Mouse (Mus musculus) ovary, postnatal 14 days (tissue): Measurements from ENCODE around the gene Prkcz.
"Not testable (repeated sequence)": the region's sequence is repeated elsewhere in the genome, so short reads cannot be mapped to it uniquely, and the experiment has no call there.

Source experiments
- DNase-seq: peaks from one replicate; pipeline ENCODE4 v3.0.0; 2022; ENCODE audit warnings: low spot score

The Prkcz gene

DNA sequence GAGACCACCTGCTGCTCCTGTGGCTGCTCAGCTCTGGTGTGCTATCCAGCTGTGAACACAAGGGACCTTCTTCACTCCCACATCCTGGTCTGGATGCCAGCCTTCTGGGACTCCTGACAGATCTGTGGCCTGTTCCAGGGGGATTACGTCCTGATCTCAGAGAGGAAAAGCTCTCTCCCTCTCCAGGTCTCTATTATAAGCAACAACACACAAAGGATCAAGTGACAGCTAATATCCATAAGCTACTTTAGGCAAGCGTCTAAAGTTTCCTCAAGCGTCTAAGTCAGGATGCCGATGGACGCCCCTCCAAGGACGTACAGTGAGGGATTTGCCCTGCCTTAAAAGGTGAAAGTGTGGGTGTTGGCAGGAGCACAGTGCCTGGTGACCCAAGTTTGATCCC, 78.9 kb downstream of the Prkcz start:
- DNase-seq: no peak

- no peak for DNase-seq
These were observed 79.5 kb downstream of the Prkcz start for GRCm38 (mm10) chr4:155281652-155282051.

GRCm38 (mm10) chr4:155281227-155281626, 79.9 kb downstream of the Prkcz start:
- DNase-seq: no peak

- no peak for DNase-seq
These were observed 80.4 kb downstream of the Prkcz start for GRCm38 (mm10) chr4:155280768-155281121.

DNA sequence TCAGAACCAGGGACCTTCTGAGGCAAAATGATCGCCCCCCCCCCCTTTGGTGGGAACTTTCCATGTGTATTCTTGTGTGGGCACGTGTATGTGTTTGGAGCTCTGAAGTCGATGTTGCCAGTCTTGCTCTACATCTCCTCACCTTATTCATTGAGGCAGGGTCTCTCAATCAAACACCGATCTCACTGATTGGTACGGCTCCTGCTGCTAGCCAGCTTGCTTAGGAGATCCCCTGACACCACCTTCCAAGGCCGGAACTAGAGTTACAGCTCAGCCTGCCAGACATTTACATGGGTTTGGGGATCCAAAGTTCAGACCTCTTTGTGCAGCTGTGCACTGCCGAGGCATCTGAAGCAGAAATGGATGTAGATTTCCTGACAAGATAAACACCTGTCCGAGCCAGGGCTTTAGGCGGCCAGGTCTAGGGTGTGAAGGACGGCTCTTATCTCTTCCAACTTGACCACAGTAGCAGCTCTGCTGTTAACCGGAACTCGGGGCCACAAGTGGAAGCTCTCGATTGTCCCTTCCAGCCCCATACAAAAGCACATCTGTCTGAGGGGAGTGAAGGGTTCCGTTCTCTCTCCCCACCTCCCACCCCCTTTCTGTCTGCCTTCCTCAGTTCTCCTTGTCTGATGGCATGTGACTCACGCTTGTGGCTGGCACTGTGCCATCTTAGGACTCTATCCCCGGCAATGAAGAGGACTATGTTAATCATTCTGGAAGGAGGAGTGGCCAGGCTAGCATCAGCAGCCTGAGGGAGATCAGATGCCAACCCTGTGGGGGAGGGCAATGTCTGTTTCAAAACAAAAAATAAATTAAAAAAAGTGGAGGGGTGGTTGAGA, 81.0 kb downstream of the Prkcz start:
- DNase-seq: no peak

DNA sequence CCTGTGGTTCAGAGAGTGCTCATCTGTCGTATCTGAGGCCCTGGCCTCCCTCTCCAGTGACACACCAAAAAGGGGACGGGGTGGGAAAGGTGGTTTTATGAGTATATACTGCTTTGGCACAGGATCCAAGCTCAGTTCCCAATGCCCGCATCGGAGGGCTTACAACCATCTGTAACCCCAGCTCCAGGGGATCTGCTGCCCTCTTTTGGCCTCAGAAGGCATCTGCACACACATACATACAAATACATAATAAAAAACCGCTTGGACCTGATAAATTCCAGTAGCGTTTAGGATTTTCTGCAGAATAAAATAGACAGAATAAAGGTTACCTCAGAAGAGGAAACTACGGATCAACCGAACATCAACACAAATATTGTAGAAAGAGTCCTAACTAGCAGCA, 82.1 kb downstream of the Prkcz start:
- no peak for DNase-seq

DNA sequence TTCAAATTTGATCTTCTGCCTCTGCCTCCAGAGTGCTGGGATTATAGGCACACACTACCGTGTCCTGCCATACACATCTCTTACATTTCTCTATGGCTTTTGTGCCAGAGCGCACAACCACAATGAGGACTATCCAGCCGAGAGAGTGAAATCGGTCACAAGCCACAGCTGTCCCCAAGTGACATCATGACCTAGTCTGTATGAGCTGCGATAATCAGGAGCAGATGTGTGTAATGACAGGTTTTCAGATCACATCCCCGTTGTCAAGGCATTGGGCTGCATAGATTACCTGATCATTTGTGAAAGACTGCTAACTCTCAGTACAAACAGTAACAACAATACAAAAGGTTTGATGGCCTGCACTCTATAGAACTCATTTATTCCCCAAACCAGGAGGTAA, 83.2 kb downstream of the Prkcz start:
- DNase-seq: no peak

- DNase-seq: no peak
These were observed 86.3 kb downstream of the Prkcz start for GRCm38 (mm10) chr4:155274851-155275250.

GRCm38 (mm10) chr4:155274451-155274850, 86.7 kb downstream of the Prkcz start:
- DNase-seq: no peak

- peak; percentile 70 for DNase-seq
These were observed 92.8 kb downstream of the Prkcz start for GRCm38 (mm10) chr4:155268382-155268781.

- DNase-seq: no peak
These were observed 93.5 kb downstream of the Prkcz start for GRCm38 (mm10) chr4:155267639-155268175.

- DNase-seq: no peak
These were observed 94.1 kb downstream of the Prkcz start for GRCm38 (mm10) chr4:155267047-155267543.

DNA sequence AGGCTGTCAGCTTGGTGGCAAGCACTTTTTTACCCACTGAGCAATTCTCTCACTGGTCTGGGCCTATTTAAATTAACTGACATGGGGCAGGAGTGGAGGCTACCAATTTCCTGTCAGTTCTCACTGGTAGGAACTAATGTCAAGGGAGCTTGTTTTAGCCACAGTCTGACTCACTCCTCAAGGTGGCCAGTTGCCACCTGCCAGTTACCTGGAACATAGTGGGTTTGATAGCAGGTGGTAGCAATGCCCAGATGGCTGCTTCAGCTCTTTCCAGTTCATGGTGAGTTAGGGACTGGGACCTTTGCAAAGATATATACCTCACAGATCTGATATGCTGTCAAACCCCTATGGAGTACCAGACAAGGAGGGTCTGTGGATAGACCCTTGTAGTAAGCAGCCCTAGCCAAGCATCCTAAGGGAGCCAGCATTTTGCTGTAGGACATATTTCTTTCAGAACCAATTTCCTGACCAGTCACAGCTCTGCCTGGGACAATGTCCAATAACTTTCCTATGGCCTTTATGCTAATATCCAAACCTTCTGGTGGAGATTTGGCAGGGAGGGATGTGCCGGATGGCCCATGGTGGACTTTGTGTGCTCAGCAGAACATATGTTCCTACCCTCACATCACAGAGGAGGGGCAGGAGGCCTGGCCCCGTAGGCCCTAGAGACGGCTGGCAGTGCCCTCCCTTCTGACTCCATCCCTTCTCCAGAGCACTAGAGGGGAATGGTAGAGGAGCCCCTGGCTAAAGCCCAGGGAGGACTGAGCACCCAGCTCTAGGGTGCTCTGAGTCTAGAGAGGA, 96.4 kb downstream of the Prkcz start:
- no peak for DNase-seq

DNA sequence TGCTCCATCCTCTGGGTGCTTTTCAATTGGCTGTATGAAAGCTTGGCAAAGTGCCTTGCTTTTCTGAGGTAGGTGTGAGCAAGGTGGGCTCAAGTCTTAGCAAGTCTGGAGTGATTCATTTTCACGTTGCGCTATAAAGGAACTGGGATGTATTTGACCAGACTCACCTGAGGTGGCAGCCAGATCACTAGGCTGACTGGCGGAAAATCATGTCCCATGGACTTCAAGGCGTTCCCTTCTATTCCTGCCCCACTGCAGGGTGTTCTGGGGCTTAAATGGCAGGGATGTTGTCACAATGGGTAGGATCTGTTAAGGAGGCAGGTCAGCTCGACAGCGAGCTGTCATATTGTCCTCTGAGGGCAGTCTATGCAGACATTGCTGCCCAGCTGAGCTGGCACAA, 108.9 kb downstream of the Prkcz start:
- DNase-seq: no peak

DNA sequence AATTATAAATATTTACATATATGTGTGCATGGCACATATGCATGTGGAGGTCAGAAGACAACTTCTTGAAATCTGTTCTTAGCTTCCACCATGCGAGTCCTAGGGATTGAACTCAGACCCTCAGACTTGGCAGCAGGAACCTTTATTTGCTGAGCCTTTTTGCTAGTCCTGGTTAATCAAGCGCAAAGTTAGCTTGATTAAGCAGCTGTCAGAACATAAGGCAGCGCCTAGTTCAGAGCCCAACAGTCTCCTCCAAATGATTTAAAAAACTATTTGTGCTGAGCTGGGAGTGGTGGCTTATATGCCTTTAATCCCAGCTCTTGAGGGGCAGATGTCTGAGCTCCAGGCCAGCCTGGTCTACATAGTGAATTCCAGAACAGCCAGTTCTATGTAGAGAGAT, 110.0 kb downstream of the Prkcz start:
- DNase-seq: no peak

- peak; percentile 39 for DNase-seq
These were observed 110.6 kb downstream of the Prkcz start for GRCm38 (mm10) chr4:155250361-155251117.

GRCm38 (mm10) chr4:155249648-155250351, 111.4 kb downstream of the Prkcz start, which contains the start of gene Faap20:
Gene Faap20 (plus strand): TSS chr4:155249802.
- DNase-seq: peak; percentile 85

- peak; percentile 93 for DNase-seq
These were observed 111.9 kb downstream of the Prkcz start for GRCm38 (mm10) chr4:155249257-155249647.

DNA sequence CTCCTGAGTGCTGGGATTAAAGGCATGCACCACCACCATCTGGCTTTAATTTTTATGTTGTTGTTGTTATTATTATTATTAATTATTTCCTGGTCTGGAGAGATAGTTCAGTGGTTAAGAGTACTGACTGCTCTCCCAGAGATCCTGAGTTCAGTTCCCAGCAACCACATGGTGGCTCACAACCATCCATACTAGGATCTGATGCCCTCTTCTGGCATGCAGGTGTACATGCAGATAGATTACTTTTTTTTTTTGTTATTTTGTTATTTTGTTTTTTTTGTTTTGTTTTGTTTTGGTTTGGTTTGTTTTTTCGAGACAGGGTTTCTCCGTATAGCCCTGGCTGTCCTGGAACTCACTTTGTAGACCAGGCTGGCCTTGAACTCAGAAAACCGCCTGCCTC, 113.1 kb downstream of the Prkcz start:
- not testable (repeated sequence) for DNase-seq

- no peak for DNase-seq
These were observed 114.5 kb downstream of the Prkcz start for GRCm38 (mm10) chr4:155246691-155247105.

DNA sequence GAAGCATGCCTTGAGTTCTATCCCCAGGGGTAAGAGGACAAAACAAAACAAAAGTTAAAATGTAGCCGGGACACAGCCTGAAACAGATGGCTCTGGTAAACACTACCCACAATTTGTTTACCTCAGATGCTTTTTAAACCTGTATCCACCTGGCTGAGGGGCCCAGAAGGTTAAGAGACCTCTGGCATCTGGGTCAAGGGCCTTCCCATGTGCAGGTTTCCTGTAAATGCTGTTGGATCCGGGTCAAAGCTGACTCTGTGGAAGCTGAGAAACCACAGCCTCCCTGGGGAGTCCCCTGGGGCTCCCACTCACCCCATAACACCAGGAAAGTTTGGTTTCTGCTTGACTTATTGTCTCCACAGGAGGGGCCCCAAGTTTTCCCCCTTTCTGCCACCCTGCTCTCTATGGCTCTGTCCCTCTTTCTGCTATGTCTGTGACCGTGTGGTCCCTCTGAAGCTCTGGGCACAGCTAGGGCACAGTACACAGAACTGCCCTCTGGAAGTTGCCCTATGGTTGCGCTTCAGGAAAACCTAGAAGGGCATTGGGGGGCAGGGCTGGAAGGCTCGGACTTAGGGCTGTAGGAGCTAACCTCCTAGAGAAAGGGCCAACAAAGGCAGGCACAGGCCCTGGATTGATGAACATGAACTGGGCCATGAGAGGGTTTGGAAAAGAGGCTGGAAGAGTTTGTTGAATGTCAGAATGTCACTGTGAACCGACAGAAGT, 115.2 kb downstream of the Prkcz start:
- DNase-seq: no peak
